In the genomic region with DNA sequence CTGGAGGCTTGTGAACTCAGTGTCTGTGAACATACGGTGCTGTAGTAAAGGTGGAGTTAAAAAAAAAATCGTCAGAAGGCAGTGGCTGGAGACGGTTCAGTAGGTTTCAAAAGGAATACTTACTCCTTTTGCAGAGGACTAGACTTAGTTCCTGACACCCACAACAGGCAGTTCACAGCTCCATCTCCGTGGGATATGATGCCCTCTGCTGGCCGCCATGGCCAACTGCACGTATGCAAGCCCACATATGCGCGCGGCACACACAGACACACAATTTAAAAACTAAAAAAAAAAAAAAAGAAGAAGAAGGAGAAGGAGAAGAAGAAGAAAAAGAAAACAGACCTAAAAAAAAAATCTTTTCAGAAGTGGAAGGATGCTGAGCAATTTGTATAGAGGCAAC, we compare ENCODE assay signal across 7 mouse cellular contexts. TPM values are rescaled to one million over a fixed set of nuclear protein-coding genes. Genes with fewer than 3 reads are reported as not detected.
DNase-seq lines count a peak whose midpoint lies in the region; ATAC-seq and TF ChIP-seq lines count a peak whose summit lies in the region.

No protein-coding gene starts in this region.

- TF ChIP-seq CTCF in spleen, adult 2 months (IDR thresholded peaks at IDR 0.05; ENCODE audit: extremely low read depth, insufficient read depth, insufficient read length, insufficient replicate concordance), result peak; percentile 72; the same call in 1 of the 2 replicates

- H3K27me3 ChIP-seq in lung, embryonic 15.5 days, result no peaks in the 10 kb centered on the region
- H3K27me3 ChIP-seq in spleen, adult 2 months (ENCODE audit: control insufficient read depth, insufficient read depth, low read length), result no peaks in the 10 kb centered on the region

- H3K9ac ChIP-seq in lung, embryonic 15.5 days, result no peak overlapping the region

- peak; percentile 28 for DNase-seq in ovary, postnatal 36 days (ENCODE audit: low spot score)
- no peak for DNase-seq in ovary, adult 18-20 months (ENCODE audit: low spot score)
- DNase-seq in adrenal gland, postnatal 36 days, result peak; percentile 42 to 48
- peak; percentile 37 to 52 for DNase-seq in heart, postnatal 10 days
- DNase-seq in spleen, adult 2 months (ENCODE audit: low read depth in 1 of 2, low spot score in 2 of 2), result peak; percentile 23 to 60
- no peak for DNase-seq in right cerebral cortex, adult 18-20 months

- no peak for TF ChIP-seq POLR2A in spleen, adult 2 months (IDR thresholded peaks at IDR 0.05; ENCODE audit: low read depth, low read length)

- intact Hi-C loops in heart, postnatal 10 days (cut with DNase I), result loop anchor here (1.0 kb wide), 1 partner anchor 104 kb away; no protein-coding TSS in a partner anchor

- no peaks in the 10 kb centered on the region for H3K9me3 ChIP-seq in lung, embryonic 15.5 days

- no peak overlapping the region for H3K4me3 ChIP-seq in lung, embryonic 15.5 days
- H3K4me3 ChIP-seq in spleen, adult 2 months (ENCODE audit: extremely low read depth, insufficient read depth, insufficient read length), result no peak overlapping the region

- WGBS in lung, embryonic 15.5 days, result 39% methylated on average over 9 of the region's 9 CpGs
- 51% methylated on average over 9 of the region's 9 CpGs for WGBS in spleen, adult 2 months

- no peak overlapping the region for H3K4me2 ChIP-seq in lung, embryonic 15.5 days

- H3K4me1 ChIP-seq in lung, embryonic 15.5 days, result peaks cover 9% of the 10 kb centered on the region; the same call in 1 of the 2 replicates
- no peaks in the 10 kb centered on the region; the same call in 1 of the 2 replicates for H3K4me1 ChIP-seq in spleen, adult 2 months (ENCODE audit: control insufficient read depth, insufficient read depth, insufficient read length)

- H3K36me3 ChIP-seq in lung, embryonic 15.5 days, result no peaks in the 10 kb centered on the region
- H3K36me3 ChIP-seq in spleen, adult 2 months (ENCODE audit: control insufficient read depth, insufficient read depth, low read length), result no peaks in the 10 kb centered on the region

- no peak for ATAC-seq in lung, embryonic 15.5 days (ENCODE audit: borderline replicate concordance, extremely low read depth, low FRiP score, low TSS enrichment)

- peak overlapping the region; percentile 68; the same call in 1 of the 2 replicates for H3K27ac ChIP-seq in lung, embryonic 15.5 days
- H3K27ac ChIP-seq in spleen, adult 2 months (ENCODE audit: insufficient read depth, low read length), result no peak overlapping the region

RNA-seq across cellular contexts. Expression of a gene that starts 34.5 kb away (rescaled TPM):
- 1 to 10 TPM; 2.5 to 3.7 TPM for total RNA-seq in adrenal gland, postnatal 36 days (2021)
- total RNA-seq in heart, postnatal 10 days (2021), result under 1 TPM in 1 of 2 experiments, not detected in 1; 0.27 TPM
- 2.9 and 3.5 TPM in 2 replicates for polyA plus RNA-seq in lung, embryonic 15.5 days (2015; fragmentation: Nextera tagmentation; extraction: Ambion mirVana)
- polyA plus RNA-seq in spleen, adult 2 months (2012; rRNA removed), result 0.49 and 0.50 TPM in 2 replicates

RNA-seq across cellular contexts. Expression of a gene that starts 51.5 kb away (rescaled TPM):
- total RNA-seq in adrenal gland, postnatal 36 days (2021), result 1 to 10 TPM; 1.2 TPM
- total RNA-seq in heart, postnatal 10 days (2021), result 10 to 100 TPM; 16.2 to 17.4 TPM
- 4.1 and 5.3 TPM in 2 replicates for polyA plus RNA-seq in lung, embryonic 15.5 days (2015; fragmentation: Nextera tagmentation; extraction: Ambion mirVana)
- 3.7 and 8.1 TPM in 2 replicates for polyA plus RNA-seq in spleen, adult 2 months (2012; rRNA removed)

Comparison
In these comparisons a context has a peak if more than half of its experiments do, and no peak if none do; other contexts are left out.
1. DNase-seq: peak in ovary, postnatal 36 days (single experiment), adrenal gland, postnatal 36 days (2 of 2), heart, postnatal 10 days (2 of 2) and spleen, adult 2 months (2 of 2); none in ovary, adult 18-20 months (single experiment) and right cerebral cortex, adult 18-20 months (single experiment).
2. RNA of a gene that starts 51.5 kb away (total RNA-seq): 16.2 to 17.4 TPM in heart, postnatal 10 days; 1.2 TPM in adrenal gland, postnatal 36 days; every median in the first group is over 4 times any median in the second.